Mouse (Mus musculus) MEL (cell line): ENCODE results near the gene Tas1r2. TPM values are rescaled to one million over a fixed set of nuclear protein-coding genes. Genes with fewer than 3 reads are reported as not detected.

ENCODE experiments used
- DNase-seq: peaks from one replicate; pipeline ENCODE4 v3.0.0; 2011; ENCODE audit warnings: low read depth, low spot score
- H3K27ac ChIP-seq: 2 replicates; pipeline ENCODE4 v1.5.1; 2012; ENCODE audit warnings: low read depth, mild to moderate bottlenecking, control low read depth, low read length, moderate library complexity; ENCODE audit not compliant: control insufficient read depth
- H3K27me3 ChIP-seq, 2 experiments: fragments of 150-350 bp in 1 of 2; sonication (generic) in 1 of 2; 2 replicates each; pipeline ENCODE4 v1.6.1; 2012; ENCODE audit warnings: low read length in 2 of 2, mild to moderate bottlenecking in 2 of 2, improper control_type of control experiment in 1 of 2, moderate library complexity in 1 of 2; ENCODE audit not compliant: insufficient read depth in 2 of 2, control insufficient read depth in 1 of 2
- H3K36me3 ChIP-seq, 2 experiments: 2 replicates each; pipeline ENCODE4 v1.6.1; 2012 to 2014; ENCODE audit warnings: low read length in 2 of 2, improper control_type of control experiment in 1 of 2, inconsistent platforms in 1 of 2, mild to moderate bottlenecking in 1 of 2; ENCODE audit not compliant: insufficient read depth in 2 of 2, control insufficient read depth in 1 of 2
- H3K4me1 ChIP-seq, 2 experiments: fragments of 150-350 bp in 1 of 2; sonication (generic) in 1 of 2; 2 replicates each; pipeline ENCODE4 v1.6.1; 2012; ENCODE audit warnings: low read length in 2 of 2, improper control_type of control experiment in 1 of 2, mild to moderate bottlenecking in 1 of 2; ENCODE audit not compliant: insufficient read depth in 2 of 2, control insufficient read depth in 1 of 2
- H3K4me3 ChIP-seq, 2 experiments: fragments of 150-350 bp in 1 of 2; sonication (generic) in 1 of 2; 2 replicates each; pipeline ENCODE4 v1.5.1; 2012; ENCODE audit warnings: low read depth in 2 of 2, low read length in 2 of 2, mild to moderate bottlenecking in 2 of 2, moderate library complexity in 2 of 2, control low read depth in 1 of 2, improper control_type of control experiment in 1 of 2; ENCODE audit not compliant: control insufficient read depth in 1 of 2, insufficient read depth in 1 of 2
- H3K79me2 ChIP-seq: 2 replicates; pipeline ENCODE4 v1.6.1; 2012; ENCODE audit warnings: mild to moderate bottlenecking, low read length, moderate library complexity; ENCODE audit not compliant: control insufficient read depth, poor library complexity, insufficient read depth
- H3K9ac ChIP-seq: 2 replicates; pipeline ENCODE4 v1.6.1; 2012; ENCODE audit warnings: low read depth, mild to moderate bottlenecking, control low read depth, low read length, moderate library complexity; ENCODE audit not compliant: control insufficient read depth, poor library complexity, severe bottlenecking
- H3K9me3 ChIP-seq: fragments of 150-350 bp; sonication (generic); replicated peaks from 2 replicates; pipeline ENCODE4 v1.6.1; 2012; ENCODE audit warnings: mild to moderate bottlenecking, low read length, improper control_type of control experiment, moderate library complexity; ENCODE audit not compliant: insufficient read depth
- BHLHE40 ChIP-seq: IDR thresholded peaks from 2 replicates; pipeline ENCODE4 v1.6.1; 2012; ENCODE audit warnings: low read depth, mild to moderate bottlenecking, inconsistent platforms, low read length, improper control_type of control experiment, borderline replicate concordance
- CHD1 ChIP-seq: IDR thresholded peaks from 2 replicates; pipeline ENCODE4 v1.6.1; 2012; ENCODE audit warnings: low read depth, mild to moderate bottlenecking, inconsistent platforms, low read length, improper control_type of control experiment
- CHD2 ChIP-seq: IDR thresholded peaks from 2 replicates; pipeline ENCODE4 v1.6.1; 2011; ENCODE audit warnings: low read length, improper control_type of control experiment
- CTCF ChIP-seq, 3 experiments: IDR thresholded peaks in 2 of 3; conservative IDR thresholded peaks in 1 of 3; 2 replicates each; pipeline ENCODE4 v1.5.1; 2011 to 2012; ENCODE audit warnings: low read length in 3 of 3, low read depth in 2 of 3, mild to moderate bottlenecking in 2 of 3, improper control_type of control experiment in 1 of 3, inconsistent platforms in 1 of 3, mixed read lengths in 1 of 3, moderate library complexity in 1 of 3; ENCODE audit not compliant: control insufficient read depth in 1 of 3, insufficient read depth in 1 of 3, poor library complexity in 1 of 3, severe bottlenecking in 1 of 3
- EP300 ChIP-seq, 2 experiments: IDR thresholded peaks; 2 replicates each; pipeline ENCODE4 v1.6.1; 2011; ENCODE audit warnings: improper control_type of control experiment in 2 of 2, low read length in 2 of 2, low read depth in 1 of 2, mild to moderate bottlenecking in 1 of 2
- ETS1 ChIP-seq: IDR thresholded peaks from 2 replicates; pipeline ENCODE4 v1.6.1; 2012; ENCODE audit warnings: low read depth, mild to moderate bottlenecking, inconsistent platforms, low read length, improper control_type of control experiment, moderate library complexity
- GABPA ChIP-seq: IDR thresholded peaks from 2 replicates; pipeline ENCODE4 v1.6.1; 2012; ENCODE audit warnings: low read depth, mild to moderate bottlenecking, inconsistent platforms, low read length, improper control_type of control experiment, moderate library complexity
- GATA1 ChIP-seq: IDR thresholded peaks from 2 replicates; pipeline ENCODE4 v1.6.1; 2011; ENCODE audit warnings: low read depth, low read length, improper control_type of control experiment
- JUND ChIP-seq: IDR thresholded peaks from 2 replicates; pipeline ENCODE4 v1.6.1; 2011; ENCODE audit warnings: low read depth, mild to moderate bottlenecking, improper control_type of control experiment, low read length
- KAT2A ChIP-seq: conservative IDR thresholded peaks from 2 replicates; pipeline ENCODE4 v1.6.1; 2012; ENCODE audit warnings: low read depth, low read length, improper control_type of control experiment, inconsistent platforms
- MAFK ChIP-seq: IDR thresholded peaks from 2 replicates; pipeline ENCODE4 v1.6.1; 2011; ENCODE audit warnings: low read depth, mild to moderate bottlenecking, low read length, improper control_type of control experiment, borderline replicate concordance
- MEF2A ChIP-seq: IDR thresholded peaks from 2 replicates; pipeline ENCODE4 v1.6.1; 2014; ENCODE audit warnings: low read depth, mild to moderate bottlenecking, inconsistent platforms, low read length, improper control_type of control experiment; ENCODE audit not compliant: poor library complexity, insufficient replicate concordance, severe bottlenecking; ENCODE audit errors: extremely low read depth
- MXI1 ChIP-seq: IDR thresholded peaks from 2 replicates; pipeline ENCODE4 v1.6.1; 2011; ENCODE audit warnings: mild to moderate bottlenecking, low read depth, low read length, improper control_type of control experiment
- MYB ChIP-seq: IDR thresholded peaks from 2 replicates; pipeline ENCODE4 v1.6.1; 2011; ENCODE audit warnings: mild to moderate bottlenecking, low read depth, low read length, improper control_type of control experiment
- NRF1 ChIP-seq: IDR thresholded peaks from 2 replicates; pipeline ENCODE4 v1.6.1; 2014; ENCODE audit warnings: low read depth, mild to moderate bottlenecking, inconsistent platforms, low read length, improper control_type of control experiment, moderate library complexity; ENCODE audit not compliant: poor library complexity, insufficient read depth, severe bottlenecking
- POLR2A ChIP-seq, 2 experiments: IDR thresholded peaks; 2 replicates each; pipeline ENCODE4 v1.6.1; 2011 to 2012; ENCODE audit warnings: low read length in 2 of 2, mild to moderate bottlenecking in 2 of 2, control low read depth in 1 of 2, improper control_type of control experiment in 1 of 2, low read depth in 1 of 2, moderate library complexity in 1 of 2; ENCODE audit not compliant: control insufficient read depth in 1 of 2, insufficient read depth in 1 of 2, poor library complexity in 1 of 2
- POLR2AphosphoS5 ChIP-seq: IDR thresholded peaks from 2 replicates; pipeline ENCODE4 v1.6.1; 2012; ENCODE audit warnings: low read depth, borderline replicate concordance, mild to moderate bottlenecking, inconsistent platforms, low read length, moderate library complexity, mixed read lengths
- TBP ChIP-seq: IDR thresholded peaks from 2 replicates; pipeline ENCODE4 v1.8.0; 2011; ENCODE audit warnings: low read depth, low read length, improper control_type of control experiment
- USF2 ChIP-seq, 2 experiments: IDR thresholded peaks; 2 replicates each; pipeline ENCODE4 v1.6.1; 2011 to 2012; ENCODE audit warnings: improper control_type of control experiment in 2 of 2, low read length in 2 of 2, borderline replicate concordance in 1 of 2, inconsistent platforms in 1 of 2, low read depth in 1 of 2, mild to moderate bottlenecking in 1 of 2; ENCODE audit not compliant: insufficient read depth in 1 of 2
- ZMIZ1 ChIP-seq: IDR thresholded peaks from 2 replicates; pipeline ENCODE4 v1.6.1; 2012; ENCODE audit warnings: low read depth, mild to moderate bottlenecking, inconsistent platforms, low read length, improper control_type of control experiment, moderate library complexity
- ZNF384 ChIP-seq: IDR thresholded peaks from 2 replicates; pipeline ENCODE4 v1.6.1; 2012; ENCODE audit warnings: low read depth, mild to moderate bottlenecking, inconsistent platforms, low read length, improper control_type of control experiment
- polyA plus RNA-seq, 2 experiments: library from polyadenylated mRNA; stranded (reverse) in 1 of 2; unstranded in 1 of 2; fragments of >175 nt in 1 of 2; fragments of >200 nt in 1 of 2; gene quantifications; 2 replicates each; pipeline versions ENCODE4 v1.2.1 to v1.2.4; 2012; ENCODE audit warnings: low replicate concordance in 2 of 2, low read depth in 1 of 2; ENCODE audit not compliant: insufficient read length in 2 of 2, insufficient read depth in 1 of 2, missing spikeins in 1 of 2
- total RNA-seq: library from RNA; depleted of rRNA; stranded (reverse); fragments of 300-350 nt; gene quantifications from 2 replicates; pipeline ENCODE4 v1.2.3, GENCODE M21; 2012

The Tas1r2 gene
- total and polyA plus RNA-seq, 3 experiments: not detected

DNA sequence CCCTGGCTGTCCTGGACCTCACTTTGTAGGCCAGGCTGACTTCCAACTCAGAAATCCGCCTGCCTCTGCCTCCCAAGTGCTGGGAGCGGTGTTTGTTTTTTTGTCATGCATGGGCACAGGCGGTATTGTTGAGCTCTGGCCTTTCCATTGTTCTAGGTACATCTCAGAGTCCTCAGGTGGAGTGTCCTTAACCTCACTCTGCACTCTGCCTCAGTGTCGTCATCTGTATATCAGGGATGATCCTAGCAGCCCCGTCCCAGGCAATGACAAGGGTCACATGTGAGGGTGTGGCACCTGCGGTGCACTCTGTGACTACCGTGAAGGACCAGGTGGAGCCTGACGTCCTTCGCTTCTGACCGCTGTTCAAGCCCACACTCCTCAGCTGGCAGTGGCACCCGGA is 26.0 kb upstream of the Tas1r2 start:
- no peak overlapping the region for H3K9ac ChIP-seq
- 0 out of 4 replicates have a peak, but pooled peaks cover 0 to 3% of the 10 kb centered on the region in 2 experiments for H3K4me1 ChIP-seq
- H3K27ac ChIP-seq: no peak overlapping the region
- no peaks in the 10 kb centered on the region; the same call in 1 of the 2 replicates for H3K79me2 ChIP-seq
- DNase-seq: no peak
- H3K4me3 ChIP-seq: no peak overlapping the region
- TF ChIP-seq MAFK: no peak
- no peak for TF ChIP-seq GABPA
- TF ChIP-seq ZNF384: no peak
- no peaks in the 10 kb centered on the region for H3K27me3 ChIP-seq
- no peaks in the 10 kb centered on the region for H3K36me3 ChIP-seq
- H3K9me3 ChIP-seq: no peaks in the 10 kb centered on the region

GRCm38 (mm10) chr4:139630171-139630570 is 23.2 kb upstream of the Tas1r2 start:
- Histone ChIP-seq H3K36me3 (no peaks in the 10 kb centered on the region), H3K79me2 (no peaks in the 10 kb centered on the region)
- no peak for TF ChIP-seq CHD2
- no peak for TF ChIP-seq ZNF384
- TF ChIP-seq NRF1: no peak
- no peak for TF ChIP-seq MYB
- no peak for TF ChIP-seq EP300 (IDR thresholded peaks at IDR 0.05; ENCODE audit: low read depth in 1 of 2, low read length in 2 of 2)
- TF ChIP-seq ZMIZ1: no peak
- TF ChIP-seq MAFK: no peak
- no peak for TF ChIP-seq POLR2A (IDR thresholded peaks at IDR 0.05; ENCODE audit: control insufficient read depth in 1 of 2, insufficient read depth in 1 of 2, low read depth in 1 of 2, low read length in 2 of 2, poor library complexity in 1 of 2)
- no peak for TF ChIP-seq ETS1
- TF ChIP-seq BHLHE40: no peak
- TF ChIP-seq CTCF (IDR thresholded peaks at IDR 0.05 in 2 of 3, conservative IDR thresholded peaks at IDR 0.05 in 1 of 3; ENCODE audit: control insufficient read depth in 1 of 3, insufficient read depth in 1 of 3, low read depth in 2 of 3, low read length in 3 of 3, poor library complexity in 1 of 3, severe bottlenecking in 1 of 3): no peak
- TF ChIP-seq TBP: no peak
- TF ChIP-seq GATA1: no peak
- TF ChIP-seq, all 39 proteins: peak for 0
- no peaks in the 10 kb centered on the region for H3K27me3 ChIP-seq
- H3K4me1 ChIP-seq: no peaks in the 10 kb centered on the region
- no peaks in the 10 kb centered on the region for H3K9me3 ChIP-seq
- H3K4me3 ChIP-seq: no peak overlapping the region
- no peak for DNase-seq
- no peak overlapping the region for H3K9ac ChIP-seq
- H3K27ac ChIP-seq: no peak overlapping the region

DNA sequence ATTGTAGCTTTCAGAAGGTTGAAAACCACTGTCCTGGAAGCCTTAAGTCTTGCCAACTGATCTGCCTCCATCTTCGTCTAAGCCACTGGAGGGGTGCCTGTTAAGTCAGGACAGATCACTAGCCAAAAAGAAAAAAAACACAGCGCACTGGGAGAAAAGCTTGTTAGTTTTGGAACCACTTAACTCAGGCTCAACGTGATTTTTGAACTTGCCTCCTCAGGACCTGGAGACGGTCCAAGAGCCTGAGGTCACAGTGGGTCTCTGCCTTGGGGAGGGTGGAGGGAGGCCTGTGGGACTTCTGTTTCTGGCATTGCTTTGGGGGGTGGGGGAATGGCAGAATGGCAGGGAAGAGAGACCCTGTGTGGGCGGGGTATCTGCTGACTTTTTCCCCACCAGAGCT is 22.2 kb upstream of the Tas1r2 start:
- H3K9ac ChIP-seq: no peak overlapping the region
- H3K4me1 ChIP-seq: no peaks in the 10 kb centered on the region
- TF ChIP-seq CHD2: no peak
- TF ChIP-seq GABPA: no peak
- TF ChIP-seq CHD1: no peak
- no peak for TF ChIP-seq TBP
- no peak for TF ChIP-seq USF2 (IDR thresholded peaks at IDR 0.05; ENCODE audit: borderline replicate concordance in 1 of 2, insufficient read depth in 1 of 2, low read depth in 1 of 2, low read length in 2 of 2)
- TF ChIP-seq BHLHE40: no peak
- no peak for TF ChIP-seq GATA1
- no peak for TF ChIP-seq MXI1
- TF ChIP-seq JUND: no peak
- no peak for TF ChIP-seq POLR2AphosphoS5
- TF ChIP-seq POLR2A (IDR thresholded peaks at IDR 0.05; ENCODE audit: control insufficient read depth in 1 of 2, insufficient read depth in 1 of 2, low read depth in 1 of 2, low read length in 2 of 2, poor library complexity in 1 of 2): no peak
- no peak for TF ChIP-seq KAT2A
- no peak for TF ChIP-seq MEF2A
- H3K4me3 ChIP-seq: no peak overlapping the region
- no peaks in the 10 kb centered on the region for H3K79me2 ChIP-seq
- DNase-seq: no peak
- no peak overlapping the region for H3K27ac ChIP-seq
- no peaks in the 10 kb centered on the region for H3K9me3 ChIP-seq
- no peaks in the 10 kb centered on the region for H3K27me3 ChIP-seq
- no peaks in the 10 kb centered on the region for H3K36me3 ChIP-seq
